Mouse (Mus musculus): ENCODE measurements around the gene Ccnjl.

GRCm38 (mm10) chr11:43480561-43480960, 48.0 kb upstream of the Ccnjl start:
- TF ChIP-seq POLR2A (IDR thresholded peaks at IDR 0.05; ENCODE audit: extremely low read depth, insufficient read depth, low read length) (no peak), CTCF (IDR thresholded peaks at IDR 0.05; ENCODE audit: extremely low read depth, insufficient read depth, low read length) (no peak)

Data from cortical plate, adult 2 months (tissue).